Mouse (Mus musculus) frontal cortex, postnatal 14 days (tissue): ENCODE measurements around the gene Sf3a1.
"Not testable (repeated sequence)": the region's sequence is repeated elsewhere in the genome, so short reads cannot be mapped to it uniquely, and the experiment has no call there.

ENCODE experiments used
- DNase-seq, 2 experiments: peaks; one replicate each; pipeline ENCODE4 v3.0.0; 2022; ENCODE audit warnings: low spot score in 2 of 2

Sf3a1 gene

DNA sequence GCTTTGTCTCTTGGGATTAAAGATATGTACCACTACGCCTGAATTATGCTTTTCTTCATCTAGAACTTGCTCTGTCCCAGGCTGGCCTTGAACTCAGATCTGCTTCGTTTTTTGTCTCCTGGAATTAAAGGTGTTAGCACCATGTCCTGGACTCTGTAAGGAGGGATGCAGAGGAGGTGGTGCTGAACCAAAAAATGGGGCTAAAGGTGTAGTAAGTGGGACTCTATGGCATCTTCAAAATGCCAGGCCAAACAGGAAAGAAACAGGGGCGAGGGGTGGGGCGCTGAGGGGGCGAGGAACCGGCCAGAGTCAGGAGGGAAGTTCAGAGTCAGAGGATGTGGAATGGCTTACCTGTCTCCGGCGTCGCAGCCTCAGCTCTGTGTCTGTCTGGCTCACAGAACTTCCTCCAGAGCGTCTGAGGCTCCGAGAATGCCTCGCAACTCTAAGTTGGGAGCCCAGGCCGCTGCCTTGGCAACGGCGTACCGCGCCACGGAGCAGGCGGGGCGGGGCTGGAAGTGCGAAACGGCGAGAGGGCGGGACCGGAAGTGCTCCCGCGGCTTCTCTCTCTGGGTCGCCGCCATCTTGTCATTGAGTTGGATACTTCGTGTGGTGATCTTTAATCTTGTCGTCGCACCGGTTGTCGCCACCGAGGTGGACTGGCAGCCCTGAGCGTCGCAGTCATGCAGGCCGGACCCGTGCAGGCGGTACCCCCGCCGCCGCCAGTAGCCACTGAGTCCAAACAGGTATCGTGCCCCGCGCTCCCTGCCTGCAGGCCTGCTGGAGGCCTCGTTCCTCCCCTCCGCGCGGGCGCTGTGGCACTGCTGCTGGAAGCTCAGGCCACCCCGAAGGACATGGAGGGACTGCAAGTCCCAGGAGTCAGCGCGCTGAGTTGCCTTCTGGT is at the start of gene Sf3a1, which contains the start of gene Ccdc157:
Gene Sf3a1, plus strand, starts transcription at position 543 of the 901 bp plus-strand sequence.
Gene Ccdc157, minus strand, starts transcription at position 486 of the 901 bp plus-strand sequence.
- DNase-seq, result peak; percentile 85 to 91

DNA sequence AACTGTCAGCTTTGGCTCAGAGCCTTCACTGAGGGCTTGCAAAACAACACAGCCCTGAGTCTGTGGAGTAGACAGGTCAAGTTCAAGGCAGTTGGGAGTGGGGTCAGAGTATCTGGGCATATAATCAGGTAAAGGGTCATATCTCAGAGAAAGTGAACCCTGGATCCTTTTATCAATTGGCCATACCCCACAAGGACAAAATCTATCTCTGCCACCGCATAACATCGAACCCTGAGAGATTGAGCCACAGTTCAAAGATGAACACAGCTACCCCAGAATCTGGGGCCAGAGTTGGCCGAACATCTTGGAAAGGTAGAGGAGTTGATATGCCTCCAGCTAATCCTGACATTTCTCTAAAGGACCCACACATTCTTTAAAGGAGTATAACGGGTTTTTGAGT is 48.1 kb upstream of the Sf3a1 start:
- DNase-seq, result no peak

DNA sequence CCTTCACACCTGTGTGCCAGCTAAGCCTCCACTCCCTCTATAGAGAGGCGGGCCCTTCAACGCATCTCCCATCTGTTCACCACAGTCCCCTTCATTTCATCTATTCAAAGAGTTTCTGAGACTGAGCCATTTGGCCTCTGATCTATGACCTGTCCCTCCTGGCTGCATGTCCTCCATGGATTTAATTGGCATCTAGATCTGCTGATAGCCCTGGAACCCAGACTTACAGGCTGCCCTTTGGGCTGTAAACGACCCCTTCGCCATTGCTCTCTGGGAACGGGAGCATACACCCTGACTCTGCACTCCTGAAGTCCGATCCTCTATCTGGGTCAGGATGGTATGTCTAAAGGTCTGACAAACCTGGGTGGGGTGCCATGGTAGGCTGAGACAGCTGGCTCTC is 47.3 kb upstream of the Sf3a1 start:
- no peak for DNase-seq

DNA sequence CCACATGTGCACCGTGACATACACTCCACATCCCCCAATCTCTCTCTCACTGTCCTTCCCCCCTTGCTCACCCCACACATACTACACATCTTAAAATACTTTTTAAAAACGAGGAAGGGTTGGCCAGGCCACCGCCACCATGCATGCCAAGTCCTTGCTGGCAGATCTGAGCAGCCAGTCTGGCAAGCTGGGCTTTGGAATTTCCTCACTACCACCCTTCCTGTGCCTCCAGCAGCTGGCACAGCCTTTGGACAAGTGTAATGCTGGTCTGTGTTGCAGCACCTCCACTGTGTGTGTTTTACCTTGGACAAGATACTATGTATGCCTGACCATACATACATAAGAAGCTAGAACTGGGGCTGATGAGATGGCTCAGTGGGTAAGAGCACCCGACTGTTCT is 46.7 kb upstream of the Sf3a1 start:
- DNase-seq, result no peak

DNA sequence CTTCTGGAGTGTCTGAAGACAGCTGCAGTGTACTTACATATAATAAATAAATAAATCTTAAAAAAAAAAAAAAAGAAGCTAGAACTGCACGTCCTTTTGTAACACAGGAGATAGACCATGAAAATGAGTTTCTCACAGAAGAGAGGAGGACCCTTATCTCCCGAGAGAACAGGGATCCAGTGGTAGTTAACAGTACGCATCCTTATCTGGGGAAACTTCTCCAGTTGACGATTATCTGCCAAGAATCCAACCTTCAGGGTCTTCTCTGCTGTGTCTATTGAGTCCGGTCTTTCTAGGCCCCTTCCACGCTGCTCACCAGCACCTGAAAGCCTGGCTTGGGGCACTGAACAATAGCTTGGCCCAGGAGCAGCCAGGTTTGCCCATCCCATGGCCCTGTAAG is 46.2 kb upstream of the Sf3a1 start:
- no peak for DNase-seq

DNA sequence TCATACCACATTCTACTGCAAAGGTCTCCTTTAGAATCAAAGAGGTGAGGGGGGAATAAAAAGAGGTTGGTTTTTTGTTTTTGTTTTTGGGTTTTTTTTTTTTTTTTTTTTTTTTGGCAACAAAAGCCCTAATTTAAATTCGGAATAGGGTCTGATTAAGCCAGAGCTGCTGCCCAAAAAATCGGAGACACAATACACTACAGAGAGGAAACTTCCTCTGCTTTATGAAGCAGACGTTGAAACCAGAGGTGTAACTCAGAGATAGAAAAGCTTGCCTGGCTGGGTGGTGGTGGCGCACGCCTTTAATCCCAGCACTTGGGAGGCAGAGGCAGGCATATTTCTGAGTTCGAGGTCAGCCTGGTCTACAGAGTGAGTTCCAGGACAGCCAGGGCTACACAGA is 45.6 kb upstream of the Sf3a1 start:
- not testable (repeated sequence) for DNase-seq

DNA sequence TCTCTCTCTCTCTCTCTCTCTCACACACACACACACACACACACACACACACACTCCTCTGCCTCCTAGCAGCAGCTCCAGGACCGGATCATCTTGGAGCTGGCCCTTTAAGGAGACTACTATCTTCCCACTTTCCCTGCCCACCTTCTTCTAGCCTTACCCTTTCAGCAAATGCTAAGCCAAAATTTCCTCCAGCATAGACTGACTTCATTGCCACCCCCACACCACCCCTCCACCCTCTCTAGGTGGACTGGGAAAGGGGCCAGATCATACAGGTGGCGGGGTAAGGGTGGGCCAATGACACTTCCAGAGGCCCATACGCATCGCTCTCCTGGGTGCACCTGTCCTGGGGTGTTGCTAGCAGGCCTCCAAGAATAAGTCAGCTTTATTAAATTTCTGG is 44.7 kb upstream of the Sf3a1 start:
- DNase-seq, result no peak

DNA sequence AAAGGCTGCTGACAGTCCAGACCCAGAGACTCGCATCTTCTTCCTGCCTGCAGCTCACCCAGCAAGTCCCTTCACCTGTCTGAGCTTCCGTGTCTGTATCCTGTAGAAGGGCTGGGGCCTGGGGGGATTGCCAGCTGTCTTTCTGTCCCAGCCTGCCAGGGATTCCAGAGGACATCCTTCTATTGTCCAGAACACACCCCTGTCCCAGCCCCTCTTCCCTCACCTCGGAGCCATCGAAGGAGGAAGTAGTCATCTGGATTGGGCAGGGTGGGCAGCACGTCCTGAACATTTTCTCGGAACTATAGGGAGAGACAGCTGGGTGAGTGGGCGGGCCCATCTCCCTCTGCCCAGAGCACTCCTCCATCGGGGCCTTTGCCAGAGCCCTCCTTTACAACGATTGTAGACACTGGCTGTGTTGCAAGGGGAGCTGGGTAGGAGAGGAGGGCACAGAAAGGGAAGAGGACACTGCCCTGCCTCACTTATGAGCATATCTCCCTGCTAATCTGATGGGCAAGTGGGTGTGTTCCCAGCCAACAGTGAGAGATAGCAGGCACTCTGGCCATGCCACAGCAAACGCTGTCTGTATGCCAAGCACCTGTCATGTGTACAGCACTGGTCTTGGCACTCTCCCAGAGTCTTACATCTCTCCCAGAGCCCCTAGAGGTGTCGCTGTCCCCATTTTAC is 43.5 kb upstream of the Sf3a1 start:
- DNase-seq, result no peak

DNA sequence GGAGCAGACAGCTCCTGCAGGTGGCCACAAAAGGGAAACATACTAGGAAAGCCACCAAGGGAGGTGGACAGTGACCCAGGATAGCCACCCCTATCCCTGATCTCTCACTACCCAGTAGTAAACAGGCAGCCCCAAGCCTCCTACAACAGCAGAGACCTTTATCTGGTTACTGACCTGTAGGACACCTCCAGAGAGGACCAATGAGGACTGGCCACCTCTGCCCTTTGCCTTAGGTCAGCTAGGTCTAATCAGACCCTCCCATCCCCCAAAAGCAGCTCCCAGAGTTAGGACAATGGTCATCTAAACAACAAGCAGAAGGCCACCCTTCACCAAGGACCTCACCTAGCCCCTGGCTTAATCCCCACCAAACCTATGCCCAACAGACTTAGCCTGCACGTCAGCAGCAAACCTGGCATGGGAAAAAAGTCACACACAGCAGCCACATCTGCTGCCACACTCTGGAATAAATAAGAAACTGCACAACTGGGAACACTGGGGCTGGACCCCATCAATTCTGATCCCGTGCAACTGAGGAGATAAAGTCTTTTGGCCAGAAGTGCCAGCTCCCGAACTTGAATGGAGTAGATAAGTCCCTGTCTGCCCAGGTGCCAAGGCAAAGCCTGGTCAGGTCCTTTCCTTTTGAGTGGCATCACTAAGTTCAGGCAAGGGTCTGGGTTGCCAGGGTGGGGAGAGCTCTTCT is 42.6 kb upstream of the Sf3a1 start:
- no peak for DNase-seq

DNA sequence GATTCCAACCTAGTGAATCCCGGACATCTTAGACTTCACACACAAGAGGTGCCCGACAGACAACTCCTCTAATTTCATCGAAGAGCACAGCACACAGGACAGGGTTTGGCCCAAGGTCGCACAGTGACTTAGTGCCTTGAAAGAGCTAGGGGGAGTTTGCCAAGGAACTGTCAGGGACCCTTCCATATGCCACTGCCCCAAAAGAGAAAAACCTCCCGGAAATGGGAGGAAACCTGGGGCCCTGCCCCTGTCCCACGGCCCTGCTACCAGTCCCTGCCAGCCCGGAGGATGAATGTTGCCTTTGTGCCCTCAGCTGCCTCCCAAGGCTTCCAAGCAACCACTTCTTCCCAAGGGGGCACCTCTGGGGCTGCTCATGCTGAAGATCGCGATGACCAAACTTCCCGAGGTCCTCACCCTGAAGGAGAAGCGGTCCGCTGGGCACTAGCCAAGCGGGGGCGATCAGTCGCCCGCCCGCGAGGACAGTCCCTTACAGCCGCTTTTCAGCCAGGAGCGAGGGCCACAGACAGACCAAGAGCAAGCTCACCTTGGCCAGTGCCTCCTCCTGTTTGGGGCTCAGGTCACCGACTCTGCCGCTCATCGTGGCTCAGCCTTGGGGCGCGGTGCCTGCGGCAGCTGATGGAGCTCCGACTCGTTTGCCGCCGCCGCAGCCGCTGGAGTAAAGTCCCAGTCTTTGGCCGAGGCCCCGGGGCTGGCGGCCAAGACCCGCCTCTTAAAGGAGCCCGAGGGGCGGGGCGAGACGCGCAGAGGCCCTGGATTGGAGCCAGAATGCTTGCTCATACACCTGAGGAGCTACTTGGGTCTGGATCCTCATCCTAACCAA is 41.8 kb upstream of the Sf3a1 start:
- peak in 1 of 2 experiments; percentile 64 for DNase-seq

DNA sequence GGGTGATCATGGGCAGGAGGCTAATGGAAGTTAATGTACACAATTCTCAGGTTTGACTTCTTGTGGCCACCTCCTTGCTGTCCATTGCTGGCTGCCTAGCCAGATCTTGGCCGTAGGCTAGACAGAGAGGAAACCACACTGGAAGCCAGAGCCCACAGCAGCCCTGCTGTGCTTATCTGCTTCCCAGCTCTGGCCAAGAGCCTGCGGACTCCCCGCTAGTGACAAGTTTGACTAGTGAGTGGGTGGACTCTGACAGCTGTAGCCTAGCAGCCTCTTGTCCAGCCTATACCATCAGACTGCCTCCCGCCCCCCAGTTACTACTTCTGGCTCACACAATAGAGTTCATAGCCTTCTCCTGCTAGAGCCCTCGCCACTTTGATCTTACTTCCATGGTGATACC is 40.5 kb upstream of the Sf3a1 start:
- no peak for DNase-seq

DNA sequence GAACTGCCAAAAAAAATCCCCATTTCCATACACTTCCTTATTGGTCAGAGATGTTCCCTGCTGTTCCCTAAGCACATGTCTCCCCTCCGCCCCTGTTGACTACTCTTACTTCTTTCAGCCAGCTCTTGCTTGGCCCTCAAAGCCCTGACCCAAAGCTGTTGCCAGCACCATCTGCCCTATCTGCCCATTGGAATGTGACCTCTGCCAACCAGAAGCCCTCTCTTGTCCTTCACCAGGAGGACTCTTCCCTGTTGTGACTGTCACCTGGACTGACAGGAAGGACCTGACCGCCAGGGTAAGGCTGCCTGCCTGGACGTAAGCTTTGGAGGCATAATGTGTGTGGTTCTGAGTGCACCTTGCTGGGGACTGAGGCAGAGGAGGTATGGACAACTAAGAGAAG is 38.5 kb upstream of the Sf3a1 start:
- DNase-seq, result no peak

DNA sequence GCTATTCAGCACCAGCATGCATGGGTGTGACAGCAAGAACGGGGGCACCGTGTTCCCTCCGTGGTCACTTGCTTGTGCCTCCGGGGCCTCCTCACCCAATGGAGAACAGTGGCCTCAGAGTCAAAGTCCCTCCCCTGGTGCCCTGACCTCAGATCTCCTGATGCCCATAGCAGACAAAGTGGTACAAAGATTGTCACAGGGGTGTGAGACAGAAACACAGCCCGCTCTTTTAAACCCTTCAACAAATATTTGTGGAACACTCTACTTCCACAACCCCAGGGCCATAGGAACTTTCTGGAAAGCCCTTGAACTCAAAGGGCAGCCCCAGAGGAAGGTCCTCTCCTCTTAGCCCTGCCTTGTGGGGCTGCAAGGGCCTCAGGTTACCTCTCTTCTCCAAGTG is 37.9 kb upstream of the Sf3a1 start:
- no peak for DNase-seq

DNA sequence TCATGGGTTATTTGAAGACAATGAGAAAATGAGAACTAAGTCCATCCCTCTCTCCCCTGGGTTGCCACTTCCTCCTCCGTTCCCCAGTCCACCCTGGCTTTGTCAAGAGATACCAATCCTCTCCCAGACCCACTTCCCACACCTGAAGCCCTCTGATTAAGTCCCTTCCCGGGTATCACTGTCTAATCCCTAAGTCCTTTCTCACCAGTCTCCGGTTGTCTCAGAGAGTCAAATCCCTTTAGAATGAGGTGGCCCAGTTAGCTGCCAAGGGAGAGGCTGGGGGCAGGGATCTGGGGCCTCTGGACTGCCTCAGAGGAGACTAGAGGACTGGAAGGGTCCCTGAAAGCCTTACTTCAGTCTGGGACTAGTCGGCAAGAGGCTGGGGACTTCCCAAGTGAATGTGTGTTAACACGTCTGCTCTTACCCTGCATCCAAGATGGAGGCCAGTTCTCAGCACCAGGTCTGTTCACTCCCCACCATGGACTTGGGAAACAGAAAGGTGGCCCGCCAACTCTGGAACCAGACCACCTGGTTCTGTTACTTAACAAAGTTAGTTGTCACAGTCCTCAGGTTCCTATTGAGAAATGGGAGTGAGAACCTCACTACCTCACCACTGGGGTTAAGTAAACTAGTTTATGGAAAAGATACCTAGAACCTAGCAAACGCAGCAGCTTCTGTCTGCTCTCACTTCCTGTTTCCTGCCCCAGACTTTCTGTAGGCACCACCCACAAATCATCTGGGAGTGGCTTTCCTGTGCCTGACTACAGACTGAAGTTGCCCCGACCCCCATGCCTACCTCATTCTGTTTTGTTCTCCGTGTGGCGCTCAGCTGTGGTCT is 37.2 kb upstream of the Sf3a1 start, which contains the start of gene Sec14l2:
Gene Sec14l2, minus strand, starts transcription at position 674 of the 838 bp plus-strand sequence.
- no peak for DNase-seq

DNA sequence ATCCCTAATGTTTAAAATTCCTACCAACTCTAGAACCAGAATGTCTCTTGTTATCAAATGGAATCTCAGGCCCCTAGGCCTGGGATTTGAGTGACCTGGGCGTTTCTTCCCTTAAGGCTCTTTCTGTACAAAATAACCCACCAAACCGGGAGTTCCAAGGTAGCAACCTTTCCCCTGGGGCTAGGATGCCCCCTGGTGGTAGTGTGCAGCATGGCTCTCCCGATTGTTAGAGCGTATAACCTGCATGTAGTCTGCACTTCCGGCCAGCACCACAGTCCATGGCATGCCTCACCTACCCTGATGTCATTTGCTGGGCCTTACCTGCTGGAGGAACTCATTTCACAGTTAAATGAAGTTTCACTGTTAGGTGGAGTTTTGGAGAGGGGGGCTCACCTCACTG is 36.2 kb upstream of the Sf3a1 start:
- DNase-seq, result no peak

DNA sequence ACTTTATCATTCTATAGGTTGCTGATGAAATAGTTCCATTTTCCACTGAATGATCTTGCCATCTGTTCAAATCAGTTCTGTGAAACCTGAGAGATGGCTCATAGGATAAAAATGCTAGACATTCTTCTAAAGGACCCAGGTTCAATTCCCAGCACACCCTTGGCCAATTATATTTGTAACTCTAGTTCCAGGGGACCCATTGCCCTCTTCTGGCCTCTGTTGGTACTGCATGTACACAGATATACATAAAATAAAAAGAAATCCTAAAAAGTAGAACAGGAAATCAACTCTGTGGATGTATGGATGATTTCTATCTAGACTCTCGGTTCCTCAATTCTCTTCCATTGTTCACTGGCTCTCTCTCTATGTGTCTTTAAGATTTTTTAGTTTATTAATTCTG is 33.1 kb upstream of the Sf3a1 start:
- no peak for DNase-seq

DNA sequence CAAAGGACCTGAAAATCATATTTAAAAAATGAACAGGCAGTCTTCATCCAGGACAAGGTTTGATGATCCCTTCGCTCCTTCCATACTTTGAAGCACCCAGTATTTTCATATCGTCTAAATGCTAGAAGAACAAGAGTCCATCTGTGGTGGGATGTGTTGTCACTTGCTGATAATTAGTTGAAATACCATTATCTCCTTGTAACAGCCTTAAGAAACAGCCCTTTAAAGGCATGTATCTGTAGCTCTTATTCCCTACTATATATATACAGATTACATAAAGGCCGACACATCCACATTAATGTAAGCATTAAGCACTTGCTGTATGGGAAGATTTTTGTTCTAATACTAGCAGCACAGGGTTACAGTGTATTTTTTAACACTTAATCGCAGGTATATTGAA is 31.7 kb upstream of the Sf3a1 start:
- not testable (repeated sequence) for DNase-seq

DNA sequence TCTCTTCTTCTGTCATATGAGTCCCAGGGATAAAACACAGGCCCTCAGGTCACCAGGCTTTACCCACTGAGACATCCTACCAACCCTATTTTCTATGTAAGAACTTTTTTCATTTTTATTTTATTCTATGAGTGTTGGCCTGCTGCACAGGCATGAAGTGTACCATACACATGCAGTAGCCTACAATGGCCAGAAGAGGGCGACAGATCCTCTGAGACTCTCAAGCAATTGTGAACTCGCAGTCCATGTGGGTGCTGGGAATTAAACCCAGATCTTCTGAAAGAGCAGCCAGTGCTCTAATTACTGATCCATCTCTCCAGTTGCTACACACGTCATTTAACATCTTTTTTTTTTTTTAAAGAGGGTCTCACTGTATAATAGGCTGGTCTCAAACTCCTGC is 26.7 kb upstream of the Sf3a1 start:
- no peak for DNase-seq

DNA sequence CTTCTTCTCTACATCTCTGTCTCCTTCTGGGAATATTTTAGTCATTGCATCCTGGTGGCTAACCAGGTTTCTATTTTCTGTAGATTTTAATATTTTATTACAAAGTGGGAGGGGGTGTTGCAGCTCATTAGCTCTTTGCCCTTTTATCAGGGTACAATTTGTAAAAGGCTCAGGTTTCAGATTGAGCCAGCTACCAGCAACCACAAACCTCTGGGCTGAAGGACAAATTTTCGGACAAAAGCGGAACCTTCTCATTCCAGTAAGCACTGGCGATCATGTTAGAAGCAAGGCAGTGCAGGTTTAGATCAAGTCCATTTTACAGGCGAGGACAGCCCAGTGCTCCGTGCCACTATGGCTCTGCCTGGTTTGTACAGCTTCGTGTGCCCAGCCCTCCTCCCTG is 25.8 kb upstream of the Sf3a1 start:
- no peak for DNase-seq
